Mouse (Mus musculus) cerebellum, postnatal 14 days (tissue): ENCODE data around the gene Dkk2.

ENCODE experiments used
- DNase-seq, 2 experiments: peaks; one replicate each; pipeline ENCODE4 v3.0.0; 2021; ENCODE audit warnings: mixed read lengths in 2 of 2

The Dkk2 gene

DNA sequence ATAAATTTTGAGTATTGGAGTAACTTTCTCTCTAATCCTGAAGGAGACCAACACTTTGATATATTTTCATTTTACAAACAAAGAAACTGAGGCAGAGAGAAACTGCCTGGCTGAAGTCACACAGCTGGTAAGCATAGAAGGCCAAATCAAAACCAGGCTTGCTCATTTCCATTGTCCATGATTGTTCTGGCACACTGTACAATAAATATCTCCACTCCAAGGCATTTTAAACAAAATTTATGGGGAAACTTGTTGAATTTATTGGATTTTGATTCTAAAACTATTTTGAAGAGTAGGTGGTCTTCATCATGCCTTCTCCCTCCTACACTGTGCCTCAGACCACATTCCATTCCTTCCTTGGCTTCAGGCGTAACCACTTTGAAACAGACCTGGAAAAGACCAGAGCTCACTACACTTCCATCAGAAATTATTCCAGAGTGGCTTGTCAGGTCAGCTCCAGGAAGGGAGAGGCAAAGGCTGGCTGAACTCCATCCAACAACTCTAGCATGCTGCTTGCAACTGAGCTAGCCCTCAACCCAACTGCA is 44.7 kb downstream of the Dkk2 start:
- no peak for DNase-seq

DNA sequence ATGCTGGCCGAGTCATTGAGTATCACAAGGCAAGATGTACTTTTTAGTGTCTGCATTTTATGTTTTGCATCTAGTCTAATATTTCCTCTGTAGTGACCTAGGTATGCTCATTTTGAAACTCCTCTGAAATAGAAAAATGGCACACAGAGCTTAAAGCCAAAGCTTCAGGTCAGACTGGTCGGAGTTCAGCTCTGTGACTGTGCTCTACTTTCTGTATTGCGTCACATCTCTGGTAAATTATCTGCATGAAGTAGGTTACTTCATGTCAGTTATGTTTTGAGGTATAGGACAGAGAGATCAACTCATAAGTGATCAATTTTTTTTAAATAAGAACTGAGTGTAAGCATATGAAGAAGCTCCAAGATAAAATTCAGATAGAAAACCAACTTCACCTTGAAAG is 45.7 kb downstream of the Dkk2 start:
- DNase-seq = no peak

DNA sequence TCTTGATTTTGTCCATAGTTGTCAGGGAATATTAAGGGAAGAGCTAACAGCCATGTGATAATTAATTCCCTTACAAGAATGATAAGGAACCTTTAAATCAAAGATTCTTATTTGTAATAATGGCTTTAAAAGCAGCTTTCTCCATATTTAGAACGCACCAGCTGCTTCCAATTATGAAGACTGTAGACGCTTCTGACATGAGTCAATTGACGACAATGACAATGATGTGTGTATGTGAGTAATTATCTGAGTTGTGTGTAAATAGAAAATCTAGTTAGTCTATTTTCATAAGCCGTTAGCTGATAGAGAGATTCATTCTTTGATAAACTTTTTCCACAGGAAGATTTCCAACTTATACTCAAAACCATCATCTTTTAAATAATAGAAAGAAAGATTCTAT is 46.8 kb downstream of the Dkk2 start:
- DNase-seq = no peak

DNA sequence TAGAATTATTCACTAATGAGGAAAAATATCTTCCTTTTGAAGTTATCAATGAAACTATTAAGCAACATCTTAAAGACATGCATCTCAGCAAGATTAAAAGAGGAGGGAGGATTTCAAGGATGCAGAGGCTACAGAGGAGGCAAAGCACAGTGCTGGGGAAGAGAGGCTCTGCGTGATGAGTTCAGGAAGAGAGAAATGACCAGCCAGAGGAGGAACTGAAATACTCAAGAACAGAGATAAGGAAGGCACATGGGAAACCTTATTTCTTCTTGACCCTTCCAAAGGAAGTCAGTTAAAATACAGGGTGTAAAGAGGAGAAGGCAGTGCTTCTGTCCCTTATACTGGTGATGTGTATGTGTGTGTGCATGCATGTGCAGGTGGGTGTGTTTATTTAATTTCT is 49.4 kb downstream of the Dkk2 start:
- DNase-seq = no peak

DNA sequence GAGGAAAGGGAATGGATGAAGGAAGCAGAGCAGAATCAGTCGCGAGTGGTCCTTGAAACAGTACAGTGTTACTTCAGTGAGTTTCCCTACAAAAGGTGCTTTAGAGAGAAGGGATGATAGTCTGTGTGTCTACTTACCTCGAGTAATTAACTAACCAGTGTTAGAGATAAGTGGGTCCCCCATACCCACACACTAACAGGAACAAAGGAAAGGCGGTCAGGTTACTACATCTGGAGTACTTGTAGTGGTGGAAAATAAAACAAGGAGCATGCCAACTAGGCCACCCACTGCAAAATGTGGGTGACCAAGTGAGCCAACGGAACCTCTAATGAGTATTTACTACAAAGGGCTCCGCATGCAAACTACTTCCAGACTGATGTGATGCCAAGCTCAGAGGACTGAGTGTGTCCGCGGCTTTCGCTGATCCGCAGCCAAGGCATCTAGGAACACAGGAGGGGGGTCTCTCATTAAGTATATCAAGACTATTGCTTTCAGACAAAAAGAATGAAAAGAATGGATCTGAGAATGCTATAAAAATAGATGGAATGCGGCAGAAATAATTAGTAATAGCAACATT is 52.8 kb downstream of the Dkk2 start:
- DNase-seq = no peak

DNA sequence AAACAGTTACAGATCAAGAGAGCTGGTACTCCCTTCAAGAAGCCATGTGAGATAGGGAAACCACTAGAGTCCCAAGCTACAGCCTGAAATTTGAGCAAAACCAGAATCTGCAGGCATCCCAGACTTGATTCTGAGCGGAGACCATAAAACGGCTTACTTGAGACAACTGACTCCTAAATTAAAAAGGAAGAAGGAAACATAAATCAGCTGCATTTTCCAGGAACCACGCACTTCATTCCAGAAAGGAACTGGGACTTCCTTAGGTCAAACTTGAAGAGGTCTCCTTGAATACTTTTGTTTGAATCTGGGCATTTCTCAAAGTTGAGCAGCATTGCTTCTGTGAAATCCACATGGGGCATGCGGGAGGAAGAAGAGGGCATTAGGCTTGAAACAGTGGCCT is 55.9 kb downstream of the Dkk2 start:
- no peak for DNase-seq

DNA sequence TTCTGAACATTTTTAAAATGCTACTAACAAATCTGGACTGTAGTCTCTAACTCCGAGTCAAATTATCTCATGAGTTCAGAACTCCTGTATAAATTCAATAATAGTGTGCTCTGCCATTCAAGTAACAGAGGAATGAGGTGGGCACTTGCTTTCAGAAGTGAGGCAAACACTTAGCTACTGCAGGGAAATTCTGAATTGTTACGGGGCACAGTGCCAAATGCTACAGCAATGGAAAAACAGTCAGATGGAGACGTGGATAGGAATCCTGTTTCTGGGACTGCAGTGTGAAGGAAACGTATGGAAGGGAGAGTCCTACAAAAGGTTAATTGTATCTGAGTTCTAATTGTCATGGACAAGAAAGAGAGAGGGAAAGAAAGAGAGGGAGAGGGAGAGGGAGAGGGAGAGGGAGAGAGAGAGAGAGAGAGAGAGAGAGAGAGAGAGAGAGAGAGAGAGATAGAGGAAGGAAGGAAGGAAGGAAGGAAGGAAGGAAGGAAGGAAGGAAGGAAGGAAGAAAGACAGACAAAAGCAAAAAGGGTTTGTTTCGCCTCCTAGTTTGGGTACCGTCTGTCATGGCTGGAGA is 64.4 kb downstream of the Dkk2 start:
- DNase-seq = no peak

DNA sequence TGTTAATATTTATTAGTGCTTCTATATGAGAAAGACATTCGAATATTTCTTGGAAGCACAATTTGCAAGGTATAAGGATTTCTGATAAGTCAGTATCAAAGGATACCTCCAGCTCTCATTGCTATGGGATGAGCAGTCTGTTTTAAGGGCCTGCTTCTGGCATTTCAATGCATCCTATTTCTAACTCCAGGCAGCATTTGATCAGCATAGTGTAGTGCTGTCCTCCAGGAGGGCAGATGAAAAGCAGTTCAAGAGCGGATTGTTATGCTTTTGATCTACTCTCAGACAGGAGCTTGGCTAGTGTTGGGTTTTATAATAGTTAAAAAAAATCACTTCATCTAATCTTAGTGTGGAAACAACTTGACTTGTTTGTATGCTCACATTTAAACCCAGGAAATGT is 73.7 kb downstream of the Dkk2 start:
- DNase-seq = no peak

DNA sequence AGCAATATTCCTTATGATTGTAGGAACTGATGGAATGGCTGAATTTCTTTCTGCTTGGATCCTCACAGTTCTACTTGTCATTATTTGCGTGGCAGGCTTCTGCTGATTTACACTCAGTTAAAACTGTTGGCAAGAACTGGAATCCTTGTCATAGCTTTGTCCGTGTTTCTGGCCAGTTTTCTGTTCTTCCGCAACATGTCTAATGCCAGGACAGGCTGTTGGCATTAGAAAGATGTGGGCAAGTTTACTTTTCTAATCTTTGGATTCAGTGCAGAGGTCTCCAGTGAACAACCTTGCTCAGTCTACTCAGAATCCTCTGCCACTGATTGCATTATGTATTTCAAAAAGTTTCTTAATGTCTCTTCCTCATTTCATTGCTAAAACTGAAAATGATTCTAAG is 83.8 kb downstream of the Dkk2 start:
- DNase-seq = no peak

DNA sequence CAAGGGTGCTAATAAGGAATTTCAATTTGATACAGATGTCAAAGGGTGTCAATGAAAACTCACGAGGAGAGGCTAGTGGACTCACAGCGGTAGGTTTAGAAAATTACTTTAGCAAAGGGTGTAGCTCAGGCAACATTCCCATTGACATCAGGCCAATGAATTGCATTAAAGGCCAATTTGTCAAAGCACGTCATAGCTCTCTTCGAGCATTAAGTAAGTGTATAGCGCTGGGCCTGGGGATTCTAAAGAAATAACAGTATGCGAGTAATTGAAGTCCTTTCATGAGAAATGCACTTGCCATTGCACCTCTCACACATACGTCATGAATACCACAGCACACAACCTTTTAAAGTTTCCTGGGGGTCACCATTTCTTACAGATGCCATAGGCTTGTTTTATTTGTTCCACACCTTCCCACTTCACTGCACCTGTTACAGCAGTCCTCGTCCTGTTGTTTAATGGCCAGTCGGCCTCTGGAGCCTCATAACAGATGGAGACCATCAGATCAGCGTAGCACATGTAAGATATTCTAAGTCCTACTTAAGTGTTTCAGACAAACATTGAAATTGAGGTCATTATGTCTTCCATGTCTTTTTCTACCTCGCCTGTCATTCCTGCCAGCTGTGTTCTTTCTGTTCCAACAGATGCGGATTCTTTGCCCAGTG is 101.9 kb downstream of the Dkk2 start:
- DNase-seq = no peak

DNA sequence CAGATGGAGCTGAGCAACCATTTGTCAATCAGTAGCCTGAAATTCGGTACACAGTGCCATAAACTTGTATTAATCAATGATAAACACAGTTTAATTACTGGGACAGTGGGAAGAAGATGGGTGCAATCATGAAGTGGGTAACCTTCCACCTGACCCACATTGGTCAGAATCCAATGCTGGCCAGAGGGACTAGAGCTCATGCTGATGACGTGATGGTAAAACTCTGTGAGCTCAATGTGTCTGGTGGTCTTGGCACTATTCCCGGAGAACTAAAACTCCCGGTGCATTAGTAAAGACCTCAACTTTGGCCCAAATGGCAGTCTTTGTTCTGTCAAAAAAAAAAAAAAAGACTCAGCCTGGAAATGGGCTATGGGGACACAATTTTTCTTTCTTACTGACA is 116.9 kb downstream of the Dkk2 start:
- no peak for DNase-seq

DNA sequence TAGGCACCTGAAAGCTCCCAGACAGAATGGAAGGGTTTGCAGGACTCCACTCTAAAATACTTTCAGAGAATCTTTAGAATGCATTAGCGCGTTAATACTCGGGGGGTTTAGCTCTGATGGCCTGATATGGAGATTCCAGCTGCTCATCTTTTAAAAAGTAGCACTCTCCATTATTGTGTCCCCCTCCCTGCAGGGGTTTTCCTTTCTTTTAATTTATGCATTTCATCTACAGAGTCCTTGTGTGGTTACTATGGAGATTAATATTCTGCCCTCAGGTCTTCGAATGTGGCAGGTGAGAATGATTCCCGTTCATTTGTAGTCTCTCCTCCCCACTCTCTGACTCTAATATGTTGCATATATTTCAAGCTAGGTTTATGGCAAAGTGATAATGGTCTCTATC is 117.6 kb downstream of the Dkk2 start:
- DNase-seq = no peak

DNA sequence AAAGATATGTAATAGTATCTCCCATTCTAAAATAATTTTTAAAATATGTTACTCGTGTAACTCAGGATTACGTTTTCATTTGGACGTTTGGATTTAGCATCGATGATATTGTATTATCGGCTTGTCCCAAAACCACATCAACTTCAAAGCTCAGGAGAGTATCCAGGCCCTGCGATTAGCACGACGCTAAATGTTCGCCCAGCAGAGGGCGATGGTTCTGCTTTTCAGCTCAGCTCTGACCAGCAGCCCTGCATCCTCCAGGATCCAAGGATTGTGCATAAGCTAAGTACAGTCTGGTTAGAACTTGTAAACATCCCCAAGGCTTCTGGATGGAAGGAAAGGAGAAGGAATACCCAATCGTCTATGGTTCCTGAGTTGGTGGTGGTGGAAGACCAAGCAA is 122.4 kb downstream of the Dkk2 start:
- DNase-seq = peak; percentile 71 to 80

DNA sequence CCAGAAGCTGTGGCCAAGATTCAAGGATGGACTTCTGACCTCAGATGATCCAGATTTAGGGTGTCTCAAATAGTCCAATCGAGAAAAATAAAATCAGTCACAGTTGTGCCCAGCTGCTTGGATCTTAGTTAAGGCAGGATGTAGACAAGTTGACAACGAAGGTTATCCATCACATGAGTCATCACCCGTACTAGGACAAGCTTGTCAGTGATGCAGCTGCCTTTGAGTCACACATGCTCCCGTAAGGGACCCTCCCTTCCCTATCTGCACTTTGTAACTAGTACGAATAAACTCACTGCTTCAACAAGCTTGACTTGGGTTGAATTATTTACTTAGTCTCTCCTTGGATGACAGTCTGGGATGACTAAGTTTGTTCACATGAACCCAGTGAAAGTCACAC is 126.2 kb downstream of the Dkk2 start:
- DNase-seq = no peak

DNA sequence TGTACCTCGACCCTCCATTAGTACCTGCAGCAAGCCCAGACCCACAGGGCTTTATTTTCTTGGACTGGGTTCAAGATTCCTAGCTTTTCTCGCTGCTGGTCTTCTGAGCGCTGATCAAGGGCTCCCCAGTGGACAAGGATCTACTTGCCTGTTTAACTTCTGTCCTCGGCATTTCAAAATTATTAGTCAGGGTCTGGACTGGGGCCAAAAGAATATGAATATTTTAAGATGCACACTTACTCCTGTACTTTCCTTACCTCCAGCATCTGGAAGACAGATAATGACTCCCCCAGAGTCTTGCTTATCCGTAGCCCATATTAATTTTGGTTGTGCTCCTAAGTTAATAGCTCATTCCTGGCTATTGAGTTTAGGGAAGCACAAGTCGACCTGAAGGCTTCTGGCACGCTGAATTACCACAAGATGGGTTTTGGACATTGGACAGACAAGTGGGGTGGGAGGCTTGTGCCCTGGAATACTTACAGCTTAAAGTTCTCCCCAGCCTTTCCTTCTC is 134.9 kb downstream of the Dkk2 start:
- no peak for DNase-seq

DNA sequence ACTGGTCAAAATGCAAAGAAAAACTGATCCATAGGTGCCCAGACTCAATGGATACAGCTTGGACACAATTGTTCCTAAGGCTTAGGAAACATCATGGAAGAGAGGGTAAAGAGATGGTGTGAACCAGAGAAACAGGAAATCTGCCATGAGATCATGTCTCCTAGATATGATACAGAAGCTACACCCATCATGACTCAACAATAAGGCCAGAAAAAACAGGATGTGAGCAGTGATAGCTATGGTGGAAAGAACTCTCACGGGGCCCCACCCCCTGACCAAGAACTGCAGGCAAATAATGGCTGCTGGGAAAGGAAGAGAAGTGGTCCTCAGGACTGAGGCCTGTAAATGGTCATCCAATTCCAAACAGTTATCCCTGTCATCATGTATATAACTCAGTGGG is 142.5 kb downstream of the Dkk2 start:
- DNase-seq = no peak
